Mouse (Mus musculus) embryonic facial prominence, embryonic 12.5 days (tissue): ENCODE results near the gene Tmem102. TPM values are rescaled to one million over a fixed set of nuclear protein-coding genes. Genes with fewer than 3 reads are reported as not detected.

Experiments used
- ATAC-seq: fragments of 200-750 bp; cut with Nextera tagmentation; 2 replicates; pipeline ENCODE4 v1.8.0; 2017; ENCODE audit not compliant: insufficient number of reproducible peaks, insufficient read depth, low FRiP score, low TSS enrichment
- H3K27ac ChIP-seq: fragments of 300-500 bp; sonication (generic); 2 replicates; pipeline ENCODE4 v1.5.1; 2016; ENCODE audit warnings: mild to moderate bottlenecking
- H3K27me3 ChIP-seq: fragments of 300-500 bp; sonication (generic); 2 replicates; pipeline ENCODE4 v1.6.1; 2016; ENCODE audit warnings: mild to moderate bottlenecking, moderate library complexity
- H3K36me3 ChIP-seq: fragments of 300-500 bp; sonication (generic); 2 replicates; pipeline ENCODE4 v1.6.1; 2016; ENCODE audit warnings: mild to moderate bottlenecking
- H3K4me1 ChIP-seq: fragments of 300-500 bp; sonication (generic); 2 replicates; pipeline ENCODE4 v1.6.1; 2016
- H3K4me2 ChIP-seq: fragments of 300-500 bp; sonication (generic); replicated peaks from 2 replicates; pipeline ENCODE4 v1.6.1; 2016; ENCODE audit warnings: mild to moderate bottlenecking, moderate library complexity
- H3K4me3 ChIP-seq: fragments of 300-500 bp; sonication (generic); 2 replicates; pipeline ENCODE4 v1.5.1; 2016; ENCODE audit warnings: mild to moderate bottlenecking
- H3K9ac ChIP-seq: fragments of 300-500 bp; sonication (generic); 2 replicates; pipeline ENCODE4 v1.6.1; 2016; ENCODE audit warnings: mild to moderate bottlenecking, moderate library complexity
- H3K9me3 ChIP-seq: fragments of 300-500 bp; sonication (generic); 2 replicates; pipeline ENCODE4 v1.6.1; 2016; ENCODE audit warnings: mild to moderate bottlenecking, moderate library complexity
- WGBS: fragments of 180-500 bp; shearing (Covaris S2); methylation state at CpG from one replicate; pipeline ENCODE4 v1.1.7; 2016; 5-methylcytosine and 5-hydroxymethylcytosine counted together
- polyA plus RNA-seq: library from polyadenylated mRNA; unstranded; fragments of >200 nt; fragmentation: Nextera tagmentation; extraction: Ambion mirVana; gene quantifications from 2 replicates; pipeline ENCODE4 v1.2.1, GENCODE M21; 2016

The Tmem102 gene
- polyA plus RNA-seq, 1 experiment from 2014 or later: 2.9 TPM

DNA sequence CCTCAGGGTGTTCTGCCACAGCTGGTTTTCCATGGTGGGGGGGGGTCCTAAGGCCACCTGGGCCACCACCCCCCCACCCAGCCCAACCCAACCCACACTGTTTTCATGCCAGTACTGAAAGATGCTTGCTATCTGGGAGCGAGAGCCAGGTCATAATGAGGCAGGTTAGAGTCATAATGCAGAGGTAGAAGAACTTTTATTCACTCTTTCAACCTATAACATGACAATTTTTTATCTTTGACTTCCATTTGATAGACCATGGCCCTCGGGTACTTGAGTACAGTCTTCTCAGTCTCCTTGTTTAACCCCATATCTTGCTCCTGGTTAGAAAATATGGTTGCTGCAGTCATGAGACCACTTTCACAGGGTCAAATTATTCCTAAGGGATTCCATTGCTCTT lies 12.9 kb upstream of the Tmem102 start, which contains the start of gene Spem2:
Spem2 (minus strand) TSS at position 101 of the 400 bp plus-strand sequence.
- H3K36me3 ChIP-seq: no peaks in the 10 kb centered on the region
- H3K4me2 ChIP-seq: no peak within 1 kb of the TSS
- peaks cover 11% of the 10 kb centered on the region for H3K9me3 ChIP-seq
- no peak within 1 kb of the TSS for H3K9ac ChIP-seq
- H3K27me3 ChIP-seq: no peaks in the 10 kb centered on the region
- no peak for ATAC-seq
- 80% methylated on average over 2 of the region's 2 CpGs for WGBS
- no peaks in the 10 kb centered on the region for H3K4me1 ChIP-seq
- no peak within 1 kb of the TSS for H3K27ac ChIP-seq
- no peak within 1 kb of the TSS for H3K4me3 ChIP-seq

DNA sequence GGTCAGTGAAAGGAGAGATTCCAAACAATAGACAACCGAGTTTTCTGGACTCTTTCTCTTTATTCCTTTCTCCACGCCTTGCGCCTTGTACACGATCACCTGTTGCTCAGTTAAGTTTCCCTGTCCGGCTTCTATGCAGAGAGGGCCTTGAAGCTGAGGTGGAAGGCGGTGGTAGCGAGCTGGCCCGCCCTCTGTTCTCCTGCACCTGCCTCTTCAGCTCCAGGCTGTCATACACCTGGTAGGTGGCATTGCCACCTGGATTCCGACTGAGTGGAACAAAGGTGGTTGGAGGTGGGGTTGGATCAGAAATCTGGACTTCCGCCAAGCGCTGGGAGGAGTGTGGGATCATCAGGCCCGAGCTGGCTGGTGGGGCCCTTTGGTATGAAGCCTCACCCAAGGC lies 11.1 kb upstream of the Tmem102 start:
- Histone ChIP-seq H3K4me1 (no peaks in the 10 kb centered on the region), H3K36me3 (no peaks in the 10 kb centered on the region), H3K4me3 (no peak overlapping the region), H3K27ac (no peak overlapping the region), H3K9me3 (peaks cover 11% of the 10 kb centered on the region), H3K27me3 (no peaks in the 10 kb centered on the region), H3K4me2 (no peak overlapping the region), H3K9ac (no peak overlapping the region)
- no peak for ATAC-seq
- WGBS: 91% methylated on average over 12 of the region's 12 CpGs

DNA sequence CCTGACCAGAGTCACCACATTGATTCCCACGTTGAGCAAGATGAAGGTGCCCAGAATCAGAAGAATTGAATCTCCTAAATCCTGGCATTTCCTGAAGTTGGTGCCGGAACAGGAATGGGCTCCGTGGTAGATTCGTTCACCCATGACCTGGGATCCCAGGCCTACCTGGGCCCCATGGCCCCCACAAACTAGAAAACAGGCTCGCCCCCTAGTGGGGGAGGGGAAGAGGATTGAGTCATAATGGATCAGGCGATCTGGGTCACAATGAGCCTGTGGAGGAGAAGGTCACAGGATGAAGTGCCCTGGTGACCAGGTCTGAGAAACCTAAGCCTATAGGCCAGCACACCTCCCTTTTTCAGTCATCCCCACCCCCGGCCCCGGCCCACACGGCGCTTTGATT lies 9.7 kb upstream of the Tmem102 start, which contains the start of gene Gm39566:
Gm39566 (minus strand) TSS at position 144 of the 400 bp plus-strand sequence.
- Histone ChIP-seq H3K27me3 (no peaks in the 10 kb centered on the region), H3K36me3 (no peaks in the 10 kb centered on the region), H3K4me2 (no peak within 1 kb of the TSS), H3K9me3 (peaks cover 11% of the 10 kb centered on the region), H3K4me1 (no peaks in the 10 kb centered on the region), H3K9ac (no peak within 1 kb of the TSS), H3K27ac (no peak within 1 kb of the TSS), H3K4me3 (no peak within 1 kb of the TSS)
- 62% methylated on average over 10 of the region's 10 CpGs for WGBS
- ATAC-seq: no peak

DNA sequence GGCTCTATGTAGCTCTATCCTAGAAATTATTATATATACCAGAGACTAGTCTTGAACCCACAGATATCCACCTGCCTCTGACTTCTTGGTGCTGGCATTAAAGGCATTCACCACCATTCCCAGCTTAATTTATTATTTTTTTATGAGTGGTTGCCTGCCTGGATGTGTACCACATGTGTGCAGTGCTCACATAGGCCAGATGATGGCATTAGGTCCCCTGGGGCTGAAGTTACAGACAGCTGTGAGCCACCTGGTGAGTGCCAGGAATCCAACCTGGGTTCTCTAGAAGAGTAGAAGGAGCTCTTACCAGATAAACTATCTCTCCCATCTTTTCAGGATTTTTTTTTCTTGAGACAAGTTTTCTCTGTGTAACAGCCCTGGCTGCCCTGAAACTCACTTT lies 4.9 kb upstream of the Tmem102 start:
- no peak overlapping the region for H3K4me2 ChIP-seq
- H3K9me3 ChIP-seq: no peaks in the 10 kb centered on the region
- no peak overlapping the region for H3K4me3 ChIP-seq
- no peak overlapping the region for H3K9ac ChIP-seq
- H3K27me3 ChIP-seq: peaks cover 14% of the 10 kb centered on the region
- no peaks in the 10 kb centered on the region for H3K4me1 ChIP-seq
- ATAC-seq: no peak
- H3K27ac ChIP-seq: no peak overlapping the region
- no peaks in the 10 kb centered on the region for H3K36me3 ChIP-seq

DNA sequence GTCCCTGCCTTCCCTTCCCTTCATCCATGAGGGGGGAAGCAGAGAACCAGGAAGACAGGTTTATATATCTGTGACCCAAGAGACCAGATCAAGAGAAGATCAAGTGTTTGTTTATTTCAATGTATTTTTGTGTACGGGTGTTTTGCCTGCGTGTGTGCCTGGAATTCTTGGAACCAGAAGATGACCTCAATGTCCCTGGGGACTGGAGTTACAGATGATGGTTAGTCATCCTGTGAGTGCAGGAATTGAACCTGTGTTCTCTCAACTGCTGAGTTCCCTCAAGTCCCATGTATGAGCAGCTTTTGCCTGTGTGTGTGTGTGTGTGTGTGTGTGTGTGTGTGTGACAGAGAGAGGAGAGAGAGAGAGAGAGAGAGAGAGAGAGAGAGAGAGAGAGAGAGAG lies 2.2 kb upstream of the Tmem102 start:
- H3K4me1 ChIP-seq: peaks cover 24% of the 10 kb centered on the region
- H3K4me2 ChIP-seq: no peak overlapping the region
- ATAC-seq: no peak
- no peak overlapping the region for H3K4me3 ChIP-seq
- peaks cover 40% of the 10 kb centered on the region for H3K27me3 ChIP-seq
- 75% methylated on average over 2 of the region's 2 CpGs for WGBS
- no peaks in the 10 kb centered on the region for H3K9me3 ChIP-seq
- H3K9ac ChIP-seq: no peak overlapping the region
- no peaks in the 10 kb centered on the region for H3K36me3 ChIP-seq
- no peak overlapping the region for H3K27ac ChIP-seq

DNA sequence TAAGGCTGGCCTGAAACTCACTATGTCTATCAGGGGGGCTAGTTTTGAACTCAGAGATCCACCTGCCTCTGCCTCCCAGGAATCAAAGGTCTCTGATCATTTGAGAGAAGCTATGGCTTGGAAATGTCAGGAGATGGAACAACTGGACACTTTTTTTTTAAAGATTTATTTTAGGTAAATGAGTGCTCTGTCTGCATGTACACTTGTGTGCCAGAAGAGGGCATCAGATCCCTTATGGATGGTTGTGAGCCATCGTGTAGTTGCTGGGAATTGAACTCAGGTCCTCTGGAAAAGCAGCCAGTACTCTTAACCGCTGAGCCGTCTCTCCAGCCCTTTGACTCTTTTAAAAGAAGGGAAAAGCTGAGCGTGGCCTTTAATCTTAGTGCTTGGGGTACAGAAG lies 954 bp upstream of the Tmem102 start:
- Histone ChIP-seq H3K27me3 (peaks cover 52% of the 10 kb centered on the region), H3K36me3 (no peaks in the 10 kb centered on the region), H3K27ac (no peak overlapping the region), H3K4me3 (no peak overlapping the region), H3K4me2 (no peak overlapping the region), H3K9me3 (no peaks in the 10 kb centered on the region), H3K9ac (no peak overlapping the region), H3K4me1 (peaks cover 33% of the 10 kb centered on the region)
- 80% methylated on average over 4 of the region's 4 CpGs for WGBS
- ATAC-seq: no peak

DNA sequence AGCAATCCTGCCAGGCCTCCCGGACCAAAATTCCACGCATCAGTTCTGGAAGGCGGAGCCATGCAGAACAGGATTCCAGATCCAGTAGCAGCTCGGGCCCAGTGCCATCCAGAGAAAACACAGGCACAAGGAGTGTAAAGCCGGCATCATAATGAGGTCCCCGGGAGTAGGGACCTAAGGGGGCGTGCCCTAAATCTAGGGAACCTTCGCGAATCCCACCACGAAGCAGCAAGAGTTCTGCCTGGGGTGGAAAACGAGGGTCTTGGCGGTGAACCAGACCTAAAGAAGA lies 828 bp downstream of the Tmem102 start:
- peaks cover 47% of the 10 kb centered on the region for H3K4me1 ChIP-seq
- H3K4me3 ChIP-seq: peak overlapping the region; percentile 42; the same call in 1 of the 2 replicates
- no peak for ATAC-seq
- peaks cover 56% of the 10 kb centered on the region for H3K27me3 ChIP-seq
- H3K27ac ChIP-seq: no peak overlapping the region
- H3K4me2 ChIP-seq: peak overlapping the region; percentile 90
- 6% methylated on average over 12 of the region's 12 CpGs for WGBS
- H3K9me3 ChIP-seq: no peaks in the 10 kb centered on the region
- H3K36me3 ChIP-seq: no peaks in the 10 kb centered on the region
- 0 out of 2 replicates have a peak overlapping the region, but pooled peaks have one; percentile 41 for H3K9ac ChIP-seq

DNA sequence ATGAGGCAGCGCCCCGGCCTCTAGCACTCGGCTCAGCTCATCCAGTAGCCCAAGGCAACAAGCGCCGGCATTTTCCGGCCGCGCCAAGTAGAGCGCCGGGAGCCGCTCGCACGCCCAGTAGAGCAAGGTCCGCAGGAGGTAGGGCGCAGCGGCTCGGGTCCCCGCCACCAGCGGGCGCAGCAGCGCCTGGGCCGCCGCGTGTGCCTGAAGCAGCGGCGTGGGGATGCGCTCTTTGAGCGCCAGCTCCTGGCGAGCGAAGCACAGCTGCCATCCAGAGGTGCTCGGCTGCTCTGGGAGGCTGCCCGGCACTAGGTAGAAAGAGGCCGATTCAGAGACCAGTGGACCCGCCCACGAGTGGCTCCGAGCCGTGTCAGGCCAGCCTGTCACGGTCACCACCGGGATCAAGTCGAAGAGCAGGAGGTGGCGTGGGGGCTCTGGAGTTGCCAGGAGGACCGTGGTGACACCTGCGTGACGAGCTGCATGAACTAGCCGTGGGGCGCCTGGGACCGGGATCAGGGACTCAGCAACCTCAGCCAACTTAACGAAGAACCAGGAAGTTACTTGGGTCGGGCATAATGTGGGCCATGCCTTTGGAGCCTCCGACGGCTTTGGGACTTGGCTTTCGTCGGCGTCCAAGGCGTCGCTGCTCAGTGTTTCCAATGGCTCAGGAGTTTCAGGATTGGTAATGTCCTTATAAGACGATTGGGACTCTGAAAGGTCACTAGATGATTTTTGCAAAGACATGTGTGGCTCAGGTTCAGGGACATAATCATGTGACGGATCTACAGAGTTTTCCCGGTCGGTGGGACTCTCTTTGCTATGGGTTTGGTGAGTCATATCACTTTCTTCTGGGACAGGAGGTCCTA lies 1.4 kb downstream of the Tmem102 start:
- H3K9me3 ChIP-seq: no peaks in the 10 kb centered on the region
- peaks cover 56% of the 10 kb centered on the region for H3K27me3 ChIP-seq
- peak overlapping the region; percentile 42 for H3K4me3 ChIP-seq
- WGBS: 1% methylated on average over 60 of the region's 60 CpGs
- no peak overlapping the region for H3K27ac ChIP-seq
- peak overlapping the region; percentile 52 for H3K9ac ChIP-seq
- H3K36me3 ChIP-seq: no peaks in the 10 kb centered on the region
- peaks cover 50% of the 10 kb centered on the region for H3K4me1 ChIP-seq
- H3K4me2 ChIP-seq: peak overlapping the region; percentile 90
- peak; percentile 22; the same call in 1 of the 2 replicates for ATAC-seq

DNA sequence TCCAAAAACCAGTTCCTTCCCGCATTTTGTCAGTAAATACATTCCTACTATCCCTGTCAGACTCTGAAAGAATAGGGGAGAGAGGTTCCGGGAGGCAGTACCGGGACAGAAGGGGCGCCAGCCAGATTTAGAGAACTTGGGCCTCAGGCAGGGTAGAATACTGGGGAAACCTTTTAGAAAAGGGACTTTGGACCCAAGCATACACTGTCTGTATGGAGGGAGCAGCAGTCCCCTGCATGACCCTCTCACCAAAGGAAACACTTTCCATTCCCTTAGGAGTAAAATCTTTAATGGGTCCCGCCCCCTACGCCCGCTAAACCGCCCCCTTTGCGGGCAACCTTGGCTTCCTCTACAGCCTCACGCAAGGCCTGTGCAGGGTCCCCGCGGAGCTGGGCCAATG lies 2.1 kb downstream of the Tmem102 start:
- no peaks in the 10 kb centered on the region for H3K9me3 ChIP-seq
- peaks cover 50% of the 10 kb centered on the region for H3K4me1 ChIP-seq
- peak overlapping the region; percentile 52 for H3K9ac ChIP-seq
- H3K36me3 ChIP-seq: no peaks in the 10 kb centered on the region
- under 1% methylated on average over 12 of the region's 12 CpGs for WGBS
- ATAC-seq: no peak
- no peak overlapping the region for H3K27ac ChIP-seq
- peak overlapping the region; percentile 42 for H3K4me3 ChIP-seq
- H3K4me2 ChIP-seq: peak overlapping the region; percentile 90
- H3K27me3 ChIP-seq: peaks cover 62% of the 10 kb centered on the region

DNA sequence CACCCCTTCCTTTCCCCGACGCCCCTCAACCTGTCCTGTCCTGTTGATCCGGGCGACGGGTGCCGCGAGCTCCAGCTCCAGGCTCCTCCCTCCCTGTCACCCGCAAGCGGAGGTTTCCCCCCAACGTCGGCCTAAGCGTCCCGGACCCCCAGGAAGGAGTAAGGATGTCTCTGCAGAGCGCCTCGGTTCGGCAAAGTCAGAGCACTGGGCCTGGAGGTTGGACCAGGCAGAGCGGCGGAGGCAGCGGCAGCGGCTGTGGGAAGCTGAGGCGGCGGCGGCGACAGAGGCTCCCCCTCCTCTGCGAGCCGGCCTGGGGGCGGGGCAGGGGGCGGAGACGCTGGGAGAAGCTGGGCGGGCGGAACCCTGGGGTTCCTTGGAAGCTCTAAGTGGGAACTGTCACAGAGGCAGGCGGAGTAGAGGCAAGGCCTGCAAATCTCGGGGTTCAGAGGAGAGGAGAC lies 2.7 kb downstream of the Tmem102 start:
- H3K27me3 ChIP-seq: peaks cover 68% of the 10 kb centered on the region

DNA sequence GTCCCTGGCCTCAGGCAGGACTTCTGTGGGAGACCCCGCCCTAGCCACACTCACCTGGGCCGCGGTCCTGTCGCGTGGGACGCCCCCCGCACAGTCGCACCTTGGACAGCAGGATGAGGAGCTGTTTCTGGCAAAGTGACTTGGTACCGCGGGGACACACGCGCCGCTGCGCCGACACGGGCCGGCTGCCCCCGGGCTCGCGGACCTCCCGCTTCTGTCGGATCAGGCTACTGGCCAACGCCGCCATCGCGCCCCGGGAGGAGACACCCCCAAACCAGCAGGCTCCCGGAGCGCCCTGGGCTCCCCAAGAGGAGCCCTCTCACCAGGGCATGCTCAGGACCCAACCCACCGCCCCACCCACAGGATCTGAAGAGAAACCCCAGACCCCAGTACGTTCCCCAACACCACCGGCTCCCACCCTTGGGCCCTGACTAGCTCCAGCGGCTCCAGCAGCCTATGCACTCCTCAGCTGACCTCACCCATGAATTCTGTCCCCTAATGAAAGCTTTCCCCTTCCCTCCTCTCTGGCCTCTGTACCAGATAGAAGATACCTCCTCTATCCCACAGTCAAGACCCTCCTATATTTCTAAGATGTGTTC lies 3.9 kb downstream of the Tmem102 start, which contains the start of gene Fgf11:
Fgf11 (minus strand) TSS at position 479 of the 599 bp plus-strand sequence.
- peaks cover 50% of the 10 kb centered on the region for H3K4me1 ChIP-seq
- H3K27ac ChIP-seq: peak within 1 kb of the TSS; percentile 83
- WGBS: under 1% methylated on average over 33 of the region's 33 CpGs
- H3K4me3 ChIP-seq: peak within 1 kb of the TSS; percentile 57
- peak within 1 kb of the TSS; percentile 68 for H3K9ac ChIP-seq
- no peaks in the 10 kb centered on the region for H3K36me3 ChIP-seq
- H3K9me3 ChIP-seq: no peaks in the 10 kb centered on the region
- H3K27me3 ChIP-seq: peaks cover 78% of the 10 kb centered on the region
- no peak for ATAC-seq
- peak within 1 kb of the TSS; percentile 90 for H3K4me2 ChIP-seq

More for the DNA sequence above, 2.7 kb downstream of the Tmem102 start:
- no peaks in the 10 kb centered on the region for H3K9me3 ChIP-seq
- no peaks in the 10 kb centered on the region for H3K36me3 ChIP-seq
- no peak for ATAC-seq
- peak overlapping the region; percentile 62 for H3K9ac ChIP-seq
- peak overlapping the region; percentile 57 for H3K4me3 ChIP-seq
- 1% methylated on average over 33 of the region's 33 CpGs for WGBS
- peaks cover 50% of the 10 kb centered on the region for H3K4me1 ChIP-seq
- peak overlapping the region; percentile 90 for H3K4me2 ChIP-seq
- H3K27ac ChIP-seq: no peak overlapping the region
